Mouse (Mus musculus): ENCODE measurements around the gene Nedd4. TPM values are rescaled to one million over a fixed set of nuclear protein-coding genes. Genes with fewer than 3 reads are reported as not detected.
"Not testable (repeated sequence)": the region's sequence is repeated elsewhere in the genome, so short reads cannot be mapped to it uniquely, and the experiment has no call there.

The Nedd4 gene
- 100 to 1,000 TPM; 343 to 345 TPM for total RNA-seq (2021)
- long read RNA-seq, experiment 1, full-length matches to known transcripts = 97 of 130 reads
- long read RNA-seq, experiment 1, partial matches to known transcripts = 19 of 130 reads
- long read RNA-seq, experiment 1, other reads (novel, unspliced or antisense) = 14 of 130 reads
- long read RNA-seq, experiment 2, full-length matches to known transcripts = 40 of 53 reads
- long read RNA-seq, experiment 2, partial matches to known transcripts = 8 of 53 reads
- long read RNA-seq, experiment 2, other reads (novel, unspliced or antisense) = 5 of 53 reads

DNA sequence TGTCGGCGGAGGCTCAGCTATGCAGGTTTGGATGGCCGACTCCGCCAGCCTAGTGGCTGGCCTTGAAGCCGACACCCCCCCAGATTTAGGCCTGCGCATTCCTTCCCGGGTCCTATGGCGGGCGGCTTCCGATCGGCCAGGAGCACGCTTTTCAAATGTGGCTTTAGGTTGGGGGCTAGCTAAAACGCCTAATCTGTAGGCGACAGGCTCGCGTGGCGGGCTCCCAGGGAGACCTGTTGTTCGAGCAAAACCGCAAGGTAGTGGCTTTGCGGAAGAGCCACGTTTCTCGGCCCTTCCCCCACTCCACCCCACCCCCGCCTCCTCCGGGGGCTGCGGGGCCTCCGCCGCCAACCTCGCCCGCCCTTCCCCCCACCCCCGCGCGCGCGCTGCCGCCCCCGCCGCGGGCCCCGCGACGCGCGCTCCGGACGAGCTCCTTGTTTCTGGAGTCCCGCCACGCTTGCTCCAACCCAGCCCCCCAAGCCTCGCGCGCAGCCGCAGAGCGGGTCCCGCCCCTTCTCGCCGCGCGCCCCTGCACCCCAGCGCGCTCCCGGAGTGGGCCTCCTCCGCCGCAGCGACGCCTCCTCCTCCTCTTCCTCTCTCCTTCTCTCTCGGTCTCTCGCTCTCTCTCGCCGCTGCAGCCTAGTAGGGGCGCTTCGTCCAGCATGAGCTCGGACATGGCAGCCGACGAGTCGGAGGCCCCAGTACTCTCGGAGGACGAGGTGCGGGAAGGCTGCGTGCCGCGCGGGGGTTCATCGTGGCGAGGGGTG lies at the start of gene Nedd4:
Nedd4 (plus strand) TSS at position 452 of the 767 bp plus-strand sequence.
- peak; percentile 96 to 98 for DNase-seq

DNA sequence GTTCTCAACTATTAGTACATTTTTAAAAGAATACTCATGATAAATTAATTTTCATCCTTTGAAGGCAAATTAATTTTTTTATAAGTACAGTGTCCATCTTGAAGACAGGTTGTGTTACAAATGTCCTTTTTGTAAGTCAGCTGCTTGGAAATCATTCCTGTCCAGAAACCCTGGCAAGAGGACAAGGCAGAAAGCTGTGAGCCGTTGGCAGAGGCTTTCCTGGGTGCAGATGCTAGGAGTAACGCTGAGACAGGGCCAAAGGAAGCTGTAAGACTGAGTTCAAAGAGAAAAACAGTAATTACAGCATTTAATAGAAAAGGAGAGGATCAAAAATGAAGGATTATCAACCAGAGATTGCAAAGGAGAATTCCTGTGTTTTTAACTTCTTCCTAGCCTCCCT lies 48.3 kb upstream of the Nedd4 start:
- DNase-seq = peak; percentile 55 to 62

DNA sequence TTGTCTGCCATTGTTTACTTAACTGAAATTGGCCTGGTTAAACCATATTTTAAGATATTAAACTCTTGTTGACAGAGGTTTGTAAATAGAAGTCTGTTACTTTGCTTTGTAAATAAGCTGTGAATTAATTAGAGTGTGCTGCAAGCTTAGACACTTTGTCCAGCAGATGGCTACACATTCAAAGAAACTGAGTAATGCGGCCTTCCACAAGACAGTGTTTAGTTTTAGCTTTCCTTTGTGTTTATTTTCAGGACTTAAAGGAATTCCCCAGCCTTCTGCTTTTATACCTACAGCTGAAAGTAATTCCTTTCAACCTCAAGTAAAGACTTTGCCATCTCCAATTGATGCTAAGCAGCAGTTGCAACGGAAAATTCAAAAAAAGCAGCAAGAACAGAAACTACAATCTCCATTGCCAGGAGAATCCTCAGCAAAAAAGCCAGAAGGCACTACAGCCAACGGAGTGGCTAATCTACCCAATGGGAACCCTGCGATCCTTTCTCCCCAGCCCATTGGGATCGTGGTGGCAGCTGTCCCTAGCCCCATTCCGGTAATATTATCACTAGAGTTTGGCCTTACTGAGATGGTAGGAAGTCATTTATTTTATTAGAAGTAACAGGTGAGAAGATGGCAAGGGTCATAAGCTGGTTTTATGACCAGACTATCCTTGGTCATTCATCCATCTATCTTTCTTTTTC lies 47.2 kb upstream of the Nedd4 start:
- no peak for DNase-seq

DNA sequence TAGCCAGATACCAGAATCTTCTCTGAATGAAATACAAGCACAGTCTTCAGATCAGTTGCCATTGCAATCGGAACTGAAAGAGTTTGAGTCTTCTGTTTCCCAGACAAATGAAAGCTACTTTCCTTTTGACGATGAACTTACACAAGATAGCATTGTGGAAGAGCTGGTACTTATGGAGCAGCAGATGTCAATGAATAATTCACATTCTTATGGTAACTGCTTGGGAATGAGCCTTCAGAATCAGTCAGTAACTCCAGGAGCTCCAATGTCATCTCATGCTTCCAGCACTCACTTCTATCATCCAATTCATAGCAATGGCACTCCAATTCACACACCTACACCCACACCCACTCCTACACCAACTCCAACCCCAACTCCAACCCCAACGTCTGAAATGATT lies 44.1 kb upstream of the Nedd4 start:
- no peak for DNase-seq

DNA sequence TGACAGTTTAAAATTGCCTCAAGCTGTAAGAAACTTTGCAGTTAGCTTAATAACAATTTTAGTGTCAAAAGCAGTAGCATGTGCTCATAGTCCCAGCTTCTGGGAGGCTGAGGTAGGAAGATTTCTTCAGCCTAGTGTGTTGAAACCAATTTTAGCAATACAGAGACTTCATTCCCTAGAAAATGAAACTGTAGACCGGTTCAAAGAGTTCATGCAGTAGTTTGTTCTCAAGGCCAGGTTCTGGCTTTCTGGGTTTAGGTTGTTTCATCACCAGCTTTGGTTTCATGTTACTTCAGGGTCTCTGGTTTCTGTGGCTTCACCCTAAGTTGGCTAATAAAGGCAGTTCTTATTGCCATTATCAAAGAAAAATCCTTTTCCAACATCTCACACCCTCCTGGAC lies 38.5 kb upstream of the Nedd4 start:
- no peak for DNase-seq

DNA sequence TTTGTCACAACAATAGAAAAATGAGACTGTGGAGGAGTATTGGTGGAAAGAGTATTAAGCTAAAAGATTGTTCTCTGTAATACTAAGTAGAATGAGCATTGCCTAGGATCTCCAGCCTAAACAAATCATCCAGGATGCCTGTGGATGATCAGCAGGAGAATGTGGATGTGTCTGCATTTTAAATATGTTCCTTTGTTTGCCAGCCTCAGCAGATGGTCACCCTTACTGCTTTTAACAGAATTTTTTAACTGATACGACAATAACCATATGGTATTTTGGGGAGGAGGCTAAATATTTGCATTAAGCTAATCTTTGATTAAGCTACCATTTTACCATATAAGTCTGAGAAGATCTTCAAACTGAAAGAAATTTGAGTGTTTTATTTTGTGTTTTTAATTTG lies 34.5 kb upstream of the Nedd4 start:
- DNase-seq = no peak

DNA sequence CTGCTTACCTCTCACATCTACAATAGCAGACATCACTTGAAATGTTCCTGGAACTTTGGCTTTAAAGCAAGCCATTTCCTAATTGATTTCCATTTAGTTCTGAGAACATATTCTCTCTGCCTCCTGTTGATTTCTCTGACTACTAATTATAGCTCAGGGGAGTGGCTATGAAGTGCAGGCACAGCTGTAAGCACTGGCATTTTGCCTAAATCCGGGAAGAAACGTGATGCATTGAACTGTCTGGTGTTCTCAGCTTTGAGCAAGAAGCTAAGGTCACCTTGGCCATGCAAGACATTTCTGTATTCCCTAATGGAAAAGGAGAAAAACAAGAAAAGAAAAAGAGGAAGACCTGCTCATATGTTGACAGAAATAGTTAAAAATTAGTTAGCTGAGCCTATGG lies 33.6 kb upstream of the Nedd4 start:
- peak; percentile 77 to 82 for DNase-seq

DNA sequence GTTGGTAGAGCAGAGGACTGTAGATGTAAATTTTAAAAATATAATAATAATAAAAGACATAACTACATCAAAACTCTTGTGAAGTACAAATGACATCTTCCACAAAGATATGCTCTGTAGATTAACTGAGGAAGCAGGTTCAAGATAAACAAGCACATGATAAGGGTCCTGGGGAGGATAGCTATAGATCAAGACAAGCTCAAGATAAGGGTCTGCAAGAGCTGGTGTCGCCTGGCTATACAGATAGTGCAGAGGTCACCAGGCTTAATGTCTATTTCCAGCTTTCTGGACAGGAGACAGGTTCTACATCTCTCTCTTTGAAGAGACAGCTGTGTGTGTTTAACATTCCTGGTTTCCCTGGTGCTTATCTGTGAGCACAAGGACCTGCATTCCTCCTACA lies 29.9 kb upstream of the Nedd4 start:
- DNase-seq = no peak

DNA sequence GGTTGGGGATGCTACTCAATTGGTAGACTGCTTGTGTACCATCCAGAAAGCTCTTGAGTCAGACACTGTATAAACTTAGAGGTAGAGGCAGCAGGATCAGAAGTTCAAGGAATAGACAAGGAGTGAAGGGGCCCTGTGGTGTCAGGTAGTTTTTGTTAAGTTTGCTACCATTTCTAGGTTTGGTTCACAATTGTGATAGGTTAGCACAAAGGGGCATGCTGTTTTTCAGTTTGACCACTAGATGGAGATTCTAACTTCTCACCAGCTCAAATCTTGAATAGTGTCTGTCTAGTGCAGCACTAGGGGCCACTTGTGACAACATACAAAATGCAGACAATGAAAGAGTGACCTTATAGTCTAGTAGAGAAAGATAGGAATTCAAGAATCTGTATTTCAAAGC lies 27.0 kb upstream of the Nedd4 start:
- peak; percentile 37 to 60 for DNase-seq

DNA sequence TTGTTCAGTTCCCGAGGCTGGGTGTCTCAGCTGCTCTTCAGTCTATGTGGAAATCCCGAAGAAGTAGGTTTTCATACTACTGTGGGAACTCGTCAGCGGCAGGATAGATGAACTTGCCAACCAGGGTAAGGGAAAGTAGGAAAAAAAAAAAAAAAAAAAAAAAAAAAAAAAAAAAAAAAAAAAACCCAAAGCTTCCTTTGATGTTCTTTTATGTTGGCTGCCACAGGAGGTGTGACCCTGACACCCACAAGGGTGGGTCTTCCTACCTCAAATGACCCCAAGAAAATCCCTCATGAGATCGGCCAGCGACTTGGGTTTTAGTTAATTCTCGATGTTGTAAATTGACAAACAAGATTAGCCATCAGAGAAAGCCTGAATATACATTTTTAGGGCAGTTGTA lies 25.6 kb upstream of the Nedd4 start:
- no peak for DNase-seq

DNA sequence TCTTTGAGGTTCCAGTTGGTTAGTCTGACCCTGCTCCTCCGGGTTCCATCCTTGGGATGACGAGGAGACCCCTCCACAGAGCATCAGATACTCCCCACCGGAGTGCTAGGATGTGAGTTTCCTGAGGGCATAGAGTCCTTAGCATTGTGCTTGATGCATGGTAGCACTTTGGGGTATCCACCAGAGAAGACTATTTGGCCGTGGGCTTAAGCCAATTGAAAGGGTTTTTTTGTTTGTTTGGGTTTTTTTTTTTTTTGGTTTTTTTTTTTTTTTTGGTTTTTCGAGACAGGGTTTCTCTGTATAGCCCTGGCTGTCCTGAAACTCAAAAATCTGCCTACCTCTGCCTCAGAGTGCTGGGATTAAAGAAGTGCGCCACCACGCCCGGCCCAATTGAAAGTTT lies 24.9 kb upstream of the Nedd4 start:
- no peak for DNase-seq

DNA sequence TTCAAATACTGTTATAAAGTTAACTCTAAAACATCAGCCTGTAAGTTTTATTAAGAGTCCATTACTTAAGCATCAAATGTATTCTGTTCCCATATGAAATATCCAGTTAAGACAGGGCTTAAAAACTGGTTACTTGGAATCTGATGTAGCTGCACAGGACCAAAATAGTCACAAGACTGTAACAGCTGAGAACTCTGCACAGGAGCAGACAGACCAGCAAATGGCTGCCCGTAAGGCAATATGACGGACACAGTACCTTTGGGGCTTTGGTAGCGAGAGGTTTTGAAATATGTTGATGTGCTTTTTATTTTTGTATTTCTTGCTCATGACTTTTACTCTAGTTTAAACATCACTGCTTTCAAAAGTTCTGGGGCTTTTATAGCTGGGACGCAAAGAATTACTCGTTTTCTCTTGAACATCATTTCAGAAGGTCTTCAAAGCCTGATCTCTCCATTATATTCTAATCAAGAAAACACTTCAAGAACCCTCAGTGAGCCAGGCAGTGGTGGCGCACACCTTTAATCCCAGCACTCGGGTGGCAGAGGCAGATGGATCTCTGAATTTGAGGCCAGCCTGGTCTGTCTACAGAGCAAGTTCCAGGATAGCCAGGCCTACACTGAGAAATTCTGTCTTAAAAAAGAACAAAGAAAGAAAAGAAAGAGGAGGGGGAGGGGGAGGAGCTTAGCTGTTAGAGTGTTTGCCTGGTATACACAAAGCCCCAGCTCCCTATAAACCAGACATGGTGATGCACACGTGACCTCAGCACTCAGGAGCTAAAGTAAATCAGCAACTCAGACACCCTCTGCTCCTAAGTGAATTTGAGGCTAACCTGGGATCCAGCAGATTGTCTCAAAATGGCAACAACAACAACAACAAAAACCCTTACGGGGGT lies 22.9 kb upstream of the Nedd4 start:
- DNase-seq = peak in 1 of 2 experiments; percentile 36

DNA sequence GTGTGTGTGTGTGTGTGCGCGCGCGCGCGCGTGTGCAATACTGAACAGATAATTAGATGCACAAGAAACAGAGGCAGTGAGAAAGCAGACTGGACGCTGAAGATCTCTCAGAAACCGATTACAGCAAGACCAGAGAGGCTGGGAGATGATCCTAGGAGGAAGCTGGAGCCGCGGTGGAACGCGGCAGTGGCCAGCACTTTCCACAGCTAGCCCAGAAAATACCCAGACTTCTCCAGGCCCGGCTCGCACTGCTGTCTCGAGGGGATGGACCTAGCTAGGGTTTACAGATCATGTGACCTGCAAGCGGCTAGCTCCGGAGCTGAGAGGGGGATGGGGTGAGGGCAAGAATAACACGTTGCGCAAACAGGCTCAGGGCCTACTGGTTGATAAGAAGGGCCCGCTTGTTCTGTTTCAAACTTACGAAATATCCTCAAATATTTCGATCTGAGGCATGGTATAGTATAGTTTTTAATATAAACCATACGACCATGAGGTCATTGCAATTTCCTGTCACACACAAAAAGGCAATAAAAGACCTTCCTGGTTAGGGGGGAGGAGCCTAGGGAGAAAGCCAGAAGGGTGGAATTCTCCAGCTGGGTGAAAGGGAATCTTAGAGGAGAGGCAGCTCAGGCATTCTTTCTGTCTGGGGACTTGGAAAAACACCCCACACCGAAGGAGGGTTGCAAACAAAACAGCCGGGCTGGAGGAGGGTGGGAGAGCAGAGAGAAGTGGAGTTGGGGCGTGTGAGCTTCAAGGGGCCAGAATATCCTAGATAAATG lies 22.1 kb upstream of the Nedd4 start:
- DNase-seq = peak; percentile 92 to 96

DNA sequence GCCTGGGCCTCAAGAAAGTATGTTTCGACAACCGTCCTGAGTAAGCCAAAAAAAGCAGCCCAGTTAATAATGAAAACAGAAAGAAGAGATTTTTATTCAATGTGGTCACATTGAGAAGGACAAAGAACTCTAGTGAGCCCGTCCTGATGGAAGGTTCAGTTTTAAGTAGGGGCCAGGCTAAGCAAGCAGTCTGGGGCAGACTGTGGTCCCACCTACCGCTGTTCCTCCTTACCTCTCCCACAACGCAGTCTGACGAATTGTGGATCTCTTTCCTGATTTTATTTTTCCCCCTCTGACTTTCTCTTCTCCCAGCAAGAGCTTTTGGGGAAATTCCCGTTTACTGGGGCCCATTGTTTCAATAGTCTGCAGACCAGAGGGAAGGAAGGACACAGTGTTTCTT lies 21.5 kb upstream of the Nedd4 start:
- no peak for DNase-seq

DNA sequence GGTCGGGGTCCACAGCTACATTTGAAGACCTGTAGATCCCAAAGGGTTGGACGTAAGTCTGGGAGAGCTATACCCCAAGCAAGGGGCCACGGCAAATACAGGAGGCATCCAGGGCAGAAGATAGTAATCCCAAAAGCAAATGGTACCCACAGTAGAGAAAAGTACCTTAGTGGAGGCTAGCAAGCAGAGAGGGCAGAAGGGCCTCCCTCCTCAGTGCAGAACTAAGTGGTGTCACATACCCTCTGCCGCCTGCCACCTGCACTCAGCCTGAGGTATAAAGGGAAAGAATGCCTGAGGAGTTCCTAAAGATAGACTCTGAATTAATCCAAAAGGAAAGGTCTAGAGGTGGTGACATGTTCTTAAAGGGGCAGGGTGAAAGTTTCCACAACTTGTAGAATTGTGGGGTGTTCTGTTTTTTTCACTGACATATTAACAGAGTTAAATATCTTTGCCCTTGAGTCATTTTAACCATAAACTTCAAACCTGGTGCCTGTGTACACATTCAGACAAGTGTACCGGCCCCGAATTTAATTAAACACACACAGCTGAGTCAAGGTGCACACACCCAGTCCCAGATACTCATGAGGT lies 21.0 kb upstream of the Nedd4 start:
- DNase-seq = peak; percentile 62 to 65

DNA sequence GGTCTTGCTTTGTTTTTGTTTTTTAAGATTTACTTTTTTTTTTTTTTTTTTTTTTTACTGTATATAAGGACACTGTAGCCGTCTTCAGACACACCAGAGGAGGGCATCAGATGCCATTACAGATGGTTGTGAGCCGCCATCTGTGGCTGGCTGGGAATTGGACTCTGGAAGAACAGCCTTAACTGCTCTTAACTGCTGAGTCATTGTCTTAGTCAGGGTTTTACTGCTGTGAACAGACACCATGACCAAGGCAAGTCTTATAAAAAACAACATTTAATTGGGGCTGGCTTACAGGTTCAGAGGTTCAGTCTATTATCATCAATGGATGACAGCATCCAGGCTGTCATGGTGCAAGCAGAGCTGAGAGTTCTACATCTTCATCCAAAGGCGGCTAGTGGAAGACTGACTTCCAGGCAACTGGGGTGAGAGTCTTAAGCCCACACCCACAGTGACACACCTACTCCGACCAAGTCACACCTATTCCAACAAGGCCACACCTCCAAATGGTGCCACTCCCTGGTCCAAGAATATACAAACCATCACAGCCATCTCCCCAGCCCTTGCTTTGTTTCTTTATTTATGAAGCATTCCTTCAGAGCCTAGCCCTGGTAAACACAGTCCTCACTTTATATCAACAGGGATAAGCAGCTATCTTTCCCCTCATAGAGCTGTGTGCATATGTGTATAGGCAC lies 19.2 kb upstream of the Nedd4 start:
- DNase-seq = not testable (repeated sequence)

DNA sequence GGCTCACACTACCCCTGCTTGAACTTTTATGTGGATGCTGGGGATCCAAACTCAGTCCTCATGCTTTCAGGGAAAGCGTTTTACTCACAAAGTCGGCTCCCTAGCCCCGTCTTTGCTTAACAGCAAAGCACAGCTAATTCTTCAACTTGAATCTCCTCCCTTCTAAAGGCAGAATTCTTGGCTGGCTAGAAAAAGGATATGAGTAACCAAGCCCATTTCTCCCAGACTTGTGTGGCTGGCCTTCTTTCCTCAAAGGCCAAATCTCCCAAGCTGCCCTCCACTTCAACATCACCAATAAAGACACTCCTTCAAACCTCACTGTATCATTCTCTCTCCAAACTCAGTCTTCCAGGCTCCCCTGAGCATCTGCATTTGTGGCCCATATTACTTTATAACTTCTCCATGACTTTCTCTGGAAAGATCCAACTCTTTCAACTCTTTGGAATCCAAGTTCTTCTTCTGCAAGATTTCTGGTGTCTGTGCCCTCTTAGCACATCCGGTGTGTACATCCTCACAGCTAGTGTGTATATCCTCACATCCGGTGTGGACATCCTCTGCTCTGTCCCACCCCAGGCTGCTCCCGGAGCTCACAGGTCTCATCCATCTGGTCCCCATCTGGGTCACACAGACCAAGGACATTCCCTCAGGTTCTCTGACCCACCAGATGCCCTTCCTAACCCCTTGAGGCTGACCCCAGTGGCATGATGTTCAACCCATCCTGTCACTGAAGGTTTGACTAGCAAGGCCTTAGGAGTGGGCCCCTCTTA lies 18.3 kb upstream of the Nedd4 start:
- DNase-seq = no peak

DNA sequence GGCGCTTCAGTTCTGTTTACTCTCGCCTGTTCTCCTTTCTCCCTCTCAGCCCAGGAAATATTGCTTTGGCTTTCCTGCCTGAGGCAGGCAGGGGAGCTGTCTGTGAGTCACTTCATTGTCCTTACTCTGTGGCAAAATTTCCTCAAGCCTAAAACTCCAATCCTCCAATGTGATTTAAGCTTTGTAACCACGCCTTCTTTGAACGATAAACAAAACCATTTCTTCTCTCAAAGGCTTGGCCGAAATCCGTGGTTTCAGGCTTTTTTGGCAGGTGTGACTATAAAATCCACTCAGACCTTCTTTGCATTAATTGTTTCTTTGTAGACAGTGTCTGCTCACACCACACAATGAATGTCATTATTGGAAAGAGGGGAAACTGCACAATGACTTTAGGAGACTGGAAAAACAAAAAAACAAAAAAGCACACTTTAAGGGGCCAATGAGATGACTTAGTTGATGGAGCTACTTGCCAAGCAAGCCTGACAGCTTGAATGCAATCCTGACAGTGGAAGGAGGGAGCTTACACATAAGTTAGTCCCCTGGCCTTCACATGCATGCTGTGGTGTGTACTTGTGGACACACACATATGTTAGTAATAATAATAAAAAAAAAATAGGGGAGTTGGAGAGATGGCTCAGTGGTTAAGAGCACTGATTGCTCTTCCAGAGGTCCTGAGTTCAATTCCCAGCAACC lies 17.6 kb upstream of the Nedd4 start:
- no peak for DNase-seq

DNA sequence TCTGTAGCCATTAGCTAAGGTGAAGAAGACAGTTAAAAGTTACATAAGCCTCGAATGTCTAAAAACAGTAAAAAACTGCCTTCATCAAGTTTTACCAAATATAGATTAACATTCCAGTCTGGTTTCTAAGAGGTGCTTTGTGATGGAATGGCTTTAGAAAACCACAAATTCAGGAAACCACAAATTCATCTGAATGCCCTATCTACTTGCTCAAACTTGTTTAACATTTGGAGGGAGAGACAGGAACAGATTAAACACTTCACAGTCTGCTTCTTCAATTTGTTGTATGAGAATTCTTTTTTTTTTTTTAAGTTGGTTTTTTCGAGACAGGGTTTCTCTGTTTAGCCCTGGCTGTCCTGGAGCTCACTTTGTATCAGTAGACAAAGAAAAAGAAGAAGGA lies 12.4 kb upstream of the Nedd4 start:
- DNase-seq = no peak
